Mouse (Mus musculus) liver, embryonic 15.5 days (tissue): ENCODE measurements around the gene Fgfr2. TPM values are rescaled to one million over a fixed set of nuclear protein-coding genes. Genes with fewer than 3 reads are reported as not detected.
A peak's percentile ranks its signal among the peaks of the same experiment; 100 is the strongest.
"Not testable (repeated sequence)": the region's sequence is repeated elsewhere in the genome, so short reads cannot be mapped to it uniquely, and the experiment has no call there.

Source experiments
- ATAC-seq: fragments of 200-750 bp; cut with Nextera tagmentation; 2 replicates; pipeline ENCODE4 v1.8.0; 2017; ENCODE audit warnings: moderate number of reproducible peaks, mild to moderate bottlenecking, moderate library complexity; ENCODE audit not compliant: insufficient read depth
- H3K27ac ChIP-seq: fragments of 300-500 bp; sonication (generic); replicated peaks from 2 replicates; pipeline ENCODE4 v1.5.1; 2015; ENCODE audit warnings: mild to moderate bottlenecking, inconsistent platforms
- H3K27me3 ChIP-seq: fragments of 300-500 bp; sonication (generic); 2 replicates; pipeline ENCODE4 v1.6.1; 2015; ENCODE audit warnings: mild to moderate bottlenecking, inconsistent platforms
- H3K36me3 ChIP-seq: fragments of 300-500 bp; sonication (generic); replicated peaks from 2 replicates; pipeline ENCODE4 v1.6.1; 2015; ENCODE audit warnings: moderate library complexity, mild to moderate bottlenecking, inconsistent platforms
- H3K4me1 ChIP-seq: fragments of 300-500 bp; sonication (generic); replicated peaks from 2 replicates; pipeline ENCODE4 v1.6.1; 2015; ENCODE audit warnings: inconsistent platforms
- H3K4me2 ChIP-seq: fragments of 300-500 bp; sonication (generic); 2 replicates; pipeline ENCODE4 v1.6.1; 2015; ENCODE audit warnings: moderate library complexity, mild to moderate bottlenecking, inconsistent platforms
- H3K4me3 ChIP-seq: fragments of 300-500 bp; sonication (generic); replicated peaks from 2 replicates; pipeline ENCODE4 v1.5.1; 2015; ENCODE audit warnings: mild to moderate bottlenecking, inconsistent platforms
- H3K9ac ChIP-seq: fragments of 300-500 bp; sonication (generic); 2 replicates; pipeline ENCODE4 v1.6.1; 2015; ENCODE audit warnings: moderate library complexity, mild to moderate bottlenecking, inconsistent platforms
- H3K9me3 ChIP-seq: fragments of 300-500 bp; sonication (generic); replicated peaks from 2 replicates; pipeline ENCODE4 v1.6.1; 2016; ENCODE audit warnings: inconsistent platforms
- WGBS: fragments of 180-500 bp; shearing (Covaris S2); methylation state at CpG from one replicate; pipeline ENCODE4 v1.1.7; 2015; ENCODE audit warnings: mixed read lengths; ENCODE audit not compliant: insufficient replicate concordance; 5-methylcytosine and 5-hydroxymethylcytosine counted together
- polyA plus RNA-seq: library from polyadenylated mRNA; unstranded; fragments of >200 nt; fragmentation: Nextera tagmentation; extraction: Ambion mirVana; gene quantifications from 2 replicates; pipeline ENCODE4 v1.2.1, GENCODE M21; 2015

The Fgfr2 gene
- polyA plus RNA-seq, 1 experiment from 2014 or later, result 10.5 TPM

DNA sequence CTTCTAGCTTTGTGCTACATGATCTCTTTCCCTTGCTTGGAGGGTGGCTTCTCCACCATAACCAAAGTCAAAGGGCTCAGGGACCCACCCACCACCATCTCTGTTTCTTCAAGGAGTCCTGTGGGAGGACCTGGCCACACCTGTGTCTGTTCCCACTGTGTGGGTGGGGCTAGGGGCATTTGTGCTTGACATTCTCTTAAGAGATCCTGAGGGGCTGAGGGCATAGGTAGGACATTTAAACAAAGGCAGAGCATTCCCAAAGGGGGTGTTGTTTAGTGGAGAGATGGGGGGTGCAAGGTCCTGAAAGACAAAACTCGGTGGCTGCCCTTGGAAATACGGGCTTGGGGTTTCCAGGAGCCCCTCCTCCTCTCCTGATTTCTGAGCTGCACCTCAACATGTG lies 2522.6 kb downstream of the Fgfr2 start:
- 50% methylated on average over 2 of the region's 2 CpGs for WGBS
- no peaks in the 10 kb centered on the region for H3K36me3 ChIP-seq
- H3K4me3 ChIP-seq, result no peak overlapping the region
- H3K4me2 ChIP-seq, result no peak overlapping the region
- H3K27ac ChIP-seq, result no peak overlapping the region
- H3K9ac ChIP-seq, result no peak overlapping the region
- H3K27me3 ChIP-seq, result no peaks in the 10 kb centered on the region
- H3K9me3 ChIP-seq, result no peaks in the 10 kb centered on the region
- no peak for ATAC-seq
- no peaks in the 10 kb centered on the region for H3K4me1 ChIP-seq

DNA sequence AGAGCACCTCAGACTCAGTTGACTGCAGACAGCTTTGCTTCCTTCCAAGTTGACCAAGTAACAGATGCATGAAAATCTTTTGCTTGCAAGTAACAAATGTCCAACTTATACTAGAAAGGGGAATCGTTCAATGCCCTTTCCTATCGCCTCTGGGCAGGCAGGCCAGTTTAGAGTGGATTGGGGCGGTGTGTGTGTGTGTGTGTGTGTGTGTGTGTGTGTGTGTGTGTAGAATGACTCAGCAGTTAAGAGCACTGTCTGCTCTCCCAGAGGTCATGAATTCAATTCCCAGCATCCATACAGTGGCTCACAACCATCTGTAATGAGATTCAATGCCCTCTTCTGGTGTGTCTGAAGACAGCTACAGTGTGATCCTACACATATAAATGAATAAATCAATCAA lies 2523.1 kb downstream of the Fgfr2 start:
- Histone ChIP-seq H3K4me3 (no peak overlapping the region), H3K4me2 (no peak overlapping the region), H3K9ac (no peak overlapping the region), H3K27ac (no peak overlapping the region), H3K4me1 (no peaks in the 10 kb centered on the region), H3K27me3 (no peaks in the 10 kb centered on the region), H3K9me3 (no peaks in the 10 kb centered on the region), H3K36me3 (no peaks in the 10 kb centered on the region)
- no peak for ATAC-seq
- WGBS, result 32% methylated on average over 3 of the region's 3 CpGs

- 51% methylated on average over 6 of the region's 6 CpGs for WGBS
- no peak for ATAC-seq
- no peaks in the 10 kb centered on the region for H3K27me3 ChIP-seq
- no peak overlapping the region for H3K9ac ChIP-seq
- no peaks in the 10 kb centered on the region for H3K36me3 ChIP-seq
- H3K9me3 ChIP-seq, result no peaks in the 10 kb centered on the region
- no peak overlapping the region for H3K4me2 ChIP-seq
- H3K27ac ChIP-seq, result no peak overlapping the region
- H3K4me1 ChIP-seq, result no peaks in the 10 kb centered on the region
- no peak overlapping the region for H3K4me3 ChIP-seq
Measured at GRCm38 (mm10) chr7:130597546-130597945, 2525.6 kb downstream of the Fgfr2 start.

DNA sequence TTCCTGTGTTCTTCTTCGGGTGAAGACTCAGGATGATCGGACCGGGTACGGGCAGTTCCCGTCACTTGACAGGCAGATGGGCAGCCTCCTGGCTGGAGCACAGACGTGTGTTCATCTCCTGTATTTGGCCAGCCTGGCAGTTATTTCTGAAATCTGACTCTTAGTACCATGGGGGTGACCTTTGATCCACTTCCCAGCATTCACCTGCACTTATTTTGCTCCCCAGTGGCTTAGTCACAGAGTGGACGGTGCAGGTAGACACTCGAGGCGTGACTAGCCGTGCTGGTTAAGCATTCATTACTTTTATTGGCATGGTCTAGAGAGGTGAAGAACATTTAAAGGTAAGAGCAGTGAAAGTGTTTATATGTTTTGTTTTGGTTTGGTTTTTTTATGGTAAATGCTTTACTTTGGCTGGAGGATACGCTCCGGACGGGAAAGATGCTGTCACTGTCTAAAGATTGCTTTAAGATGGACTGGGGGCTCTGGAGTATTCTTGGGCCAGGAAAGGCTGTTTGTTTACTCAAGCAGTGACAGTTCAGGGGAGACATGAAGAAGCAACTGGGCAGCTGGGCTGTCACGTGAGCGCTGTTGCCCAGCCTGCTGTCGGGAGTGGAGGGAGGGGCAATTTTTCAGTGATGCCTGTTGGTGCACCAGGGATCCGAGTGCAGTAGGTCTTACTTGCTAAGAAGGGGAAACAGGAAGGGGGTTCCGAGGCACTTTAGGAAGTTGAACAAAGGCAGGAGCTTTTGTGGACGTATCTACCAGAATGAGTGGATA lies 2526.9 kb downstream of the Fgfr2 start:
- peak; percentile 26 for ATAC-seq
- H3K9me3 ChIP-seq, H3K4me3 ChIP-seq, H3K36me3 ChIP-seq, H3K9ac ChIP-seq, H3K4me1 ChIP-seq, H3K4me2 ChIP-seq, H3K27ac ChIP-seq, H3K27me3 ChIP-seq: not testable (repeated sequence)
- WGBS, result 39% methylated on average over 9 of the region's 19 CpGs

DNA sequence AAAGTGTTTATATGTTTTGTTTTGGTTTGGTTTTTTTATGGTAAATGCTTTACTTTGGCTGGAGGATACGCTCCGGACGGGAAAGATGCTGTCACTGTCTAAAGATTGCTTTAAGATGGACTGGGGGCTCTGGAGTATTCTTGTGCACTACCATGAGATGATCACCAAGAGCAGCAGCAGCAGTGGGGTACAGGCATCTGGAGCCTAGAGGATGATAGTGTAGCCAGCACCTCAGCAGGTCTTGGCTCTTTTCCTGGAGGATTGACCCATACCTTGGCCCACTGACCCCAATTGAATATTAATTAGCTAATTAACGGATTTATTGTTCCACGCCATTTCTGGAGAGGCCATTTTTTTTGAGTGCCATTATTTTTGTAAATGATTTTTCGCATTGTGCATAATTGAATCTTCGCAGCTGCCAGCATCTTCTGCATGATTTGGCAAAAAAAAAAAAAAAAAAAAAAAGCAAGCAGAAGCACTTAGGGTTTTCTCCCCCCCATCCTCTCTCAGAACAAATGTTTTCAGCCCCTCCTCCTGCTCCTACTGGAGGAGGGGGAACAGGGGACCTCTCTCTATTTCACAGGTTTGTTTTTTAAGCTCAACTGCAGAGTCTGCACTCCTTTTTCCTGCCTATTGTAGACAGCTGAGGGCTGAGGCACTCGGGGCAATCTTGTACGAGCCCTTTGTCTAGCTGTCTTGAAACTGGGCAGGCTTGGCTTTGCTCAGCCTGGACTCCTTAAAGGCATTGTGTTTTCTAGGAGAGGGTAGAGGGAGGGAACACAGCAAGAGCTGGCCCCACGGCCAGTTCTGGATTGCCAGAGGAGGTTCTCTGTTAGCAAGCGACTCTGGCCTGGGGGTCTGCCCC lies 2529.5 kb downstream of the Fgfr2 start:
- not testable (repeated sequence) for ATAC-seq, H3K9ac ChIP-seq, H3K4me2 ChIP-seq, H3K27me3 ChIP-seq, H3K9me3 ChIP-seq, H3K27ac ChIP-seq, H3K36me3 ChIP-seq, H3K4me3 ChIP-seq, H3K4me1 ChIP-seq
- WGBS, result 64% methylated on average over 8 of the region's 11 CpGs

DNA sequence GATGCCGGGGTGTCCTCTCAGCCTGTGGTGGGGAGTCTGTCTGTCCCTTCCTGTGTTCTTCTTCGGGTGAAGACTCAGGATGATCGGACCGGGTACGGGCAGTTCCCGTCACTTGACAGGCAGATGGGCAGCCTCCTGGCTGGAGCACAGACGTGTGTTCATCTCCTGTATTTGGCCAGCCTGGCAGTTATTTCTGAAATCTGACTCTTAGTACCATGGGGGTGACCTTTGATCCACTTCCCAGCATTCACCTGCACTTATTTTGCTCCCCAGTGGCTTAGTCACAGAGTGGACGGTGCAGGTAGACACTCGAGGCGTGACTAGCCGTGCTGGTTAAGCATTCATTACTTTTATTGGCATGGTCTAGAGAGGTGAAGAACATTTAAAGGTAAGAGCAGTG lies 2530.2 kb downstream of the Fgfr2 start:
- H3K4me1 ChIP-seq, H3K27me3 ChIP-seq, H3K4me2 ChIP-seq, H3K4me3 ChIP-seq, H3K9ac ChIP-seq, H3K36me3 ChIP-seq, H3K27ac ChIP-seq, H3K9me3 ChIP-seq: not testable (repeated sequence)
- WGBS, result no CpG with 5 or more reads among the region's 11 CpGs
- ATAC-seq, result peak; percentile 24; the same call in 1 of the 2 replicates

DNA sequence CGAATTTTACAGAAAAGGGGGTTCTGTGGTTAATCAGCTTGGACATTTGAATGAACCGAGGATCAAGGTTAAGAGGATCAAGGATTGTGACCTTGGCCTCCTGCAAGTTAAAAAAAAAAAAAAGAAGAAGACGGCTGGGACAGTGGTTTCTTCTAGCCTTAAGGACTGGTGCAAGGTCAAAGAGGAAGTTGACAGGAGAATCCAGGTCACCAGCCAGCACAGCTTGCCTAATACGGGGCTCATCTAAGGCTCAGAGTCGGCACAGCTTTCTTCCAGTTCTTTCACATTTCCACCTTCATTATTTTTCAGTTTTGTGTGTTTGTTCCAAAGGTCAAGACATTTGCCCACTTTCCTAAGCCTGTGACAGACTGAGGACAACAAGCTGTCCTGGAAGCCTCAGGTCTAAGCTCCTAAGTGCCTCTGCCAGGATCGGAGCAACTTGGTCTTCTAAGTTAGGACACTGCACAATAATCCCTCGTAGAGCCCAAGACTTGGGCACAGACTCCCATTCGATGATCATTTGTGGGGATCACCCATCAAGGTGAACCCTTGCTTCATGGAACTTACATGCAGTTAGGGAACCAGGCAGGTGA lies 2532.2 kb downstream of the Fgfr2 start:
- 42% methylated on average over 8 of the region's 8 CpGs for WGBS
- ATAC-seq, result no peak
- Histone ChIP-seq H3K9ac (no peak overlapping the region), H3K4me1 (peaks cover 3% of the 10 kb centered on the region; the same call in 1 of the 2 replicates), H3K4me3 (no peak overlapping the region), H3K36me3 (no peaks in the 10 kb centered on the region), H3K9me3 (no peaks in the 10 kb centered on the region), H3K27ac (no peak overlapping the region), H3K4me2 (no peak overlapping the region), H3K27me3 (no peaks in the 10 kb centered on the region)

DNA sequence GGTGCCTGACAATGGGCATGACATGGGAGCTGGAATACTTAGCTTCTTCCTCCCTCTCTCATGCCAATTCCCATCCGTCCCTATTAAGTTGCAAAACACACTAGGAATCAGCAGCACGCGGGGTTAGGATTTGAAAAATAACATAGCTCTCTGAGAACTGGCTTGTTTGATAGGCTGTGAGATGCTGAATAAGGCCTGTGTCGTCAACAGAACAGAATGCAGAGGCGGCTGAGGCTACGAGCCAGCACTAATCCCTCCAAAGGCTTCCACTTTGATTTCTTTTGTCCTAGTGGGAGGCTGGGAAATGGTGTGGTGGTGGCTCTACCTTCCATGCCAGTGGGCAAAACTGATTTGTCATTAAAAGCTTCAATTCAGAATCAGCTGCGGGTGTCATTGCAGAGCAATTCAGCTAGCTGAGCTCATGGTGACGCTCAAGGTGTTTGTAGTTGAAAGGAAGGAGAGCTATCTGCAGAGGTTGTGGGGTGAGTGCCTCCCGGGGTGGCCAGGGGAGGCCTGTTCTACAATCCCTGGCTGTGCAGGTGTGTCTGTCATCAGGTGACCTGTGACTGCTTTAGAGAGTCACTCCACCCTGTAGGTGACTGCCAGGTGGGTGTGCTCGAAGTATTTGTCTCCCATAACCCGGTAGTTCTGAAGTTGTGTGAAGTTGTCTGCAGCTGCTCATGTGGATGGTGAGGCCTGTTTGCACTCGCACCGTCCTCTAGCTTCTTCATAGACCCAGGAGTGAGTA lies 2532.9 kb downstream of the Fgfr2 start:
- Histone ChIP-seq H3K9me3 (no peaks in the 10 kb centered on the region), H3K36me3 (no peaks in the 10 kb centered on the region), H3K4me3 (no peak overlapping the region), H3K4me1 (peaks cover 3% of the 10 kb centered on the region; the same call in 1 of the 2 replicates), H3K27ac (no peak overlapping the region), H3K9ac (no peak overlapping the region), H3K27me3 (no peaks in the 10 kb centered on the region), H3K4me2 (no peak overlapping the region)
- 62% methylated on average over 13 of the region's 13 CpGs for WGBS
- ATAC-seq, result no peak

DNA sequence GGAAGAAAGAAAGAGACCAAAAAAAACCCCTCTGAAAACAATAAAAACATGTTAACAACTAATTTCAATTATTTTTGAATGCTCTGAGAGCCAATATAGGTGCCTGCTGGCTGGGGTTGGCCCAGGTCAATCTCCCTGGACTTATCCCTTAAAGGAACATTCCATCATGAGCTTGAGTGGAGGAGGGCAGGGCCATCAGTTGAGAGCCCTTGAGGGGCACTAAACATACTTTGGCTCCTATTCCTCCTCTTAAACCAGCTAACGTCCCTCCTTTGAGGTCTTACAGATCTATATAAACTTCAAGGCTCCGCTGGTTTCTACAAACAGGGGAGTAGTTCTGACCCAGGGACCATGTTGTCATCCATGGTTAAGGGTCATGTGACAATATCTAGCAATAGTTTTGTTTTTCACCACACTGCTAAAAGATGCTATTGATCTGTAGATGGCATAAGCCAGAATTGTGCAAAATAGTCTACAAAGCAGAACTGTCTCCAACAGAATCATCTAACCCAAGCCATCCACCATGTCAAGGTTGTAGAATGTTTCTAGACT lies 2536.6 kb downstream of the Fgfr2 start:
- Histone ChIP-seq H3K27ac (no peak overlapping the region), H3K4me1 (peaks cover 3% of the 10 kb centered on the region; the same call in 1 of the 2 replicates), H3K4me3 (no peak overlapping the region), H3K4me2 (no peak overlapping the region), H3K27me3 (no peaks in the 10 kb centered on the region), H3K9me3 (no peaks in the 10 kb centered on the region), H3K36me3 (no peaks in the 10 kb centered on the region), H3K9ac (no peak overlapping the region)
- no peak for ATAC-seq
- 54% methylated on average over 2 of the region's 2 CpGs for WGBS

GRCm38 (mm10) chr7:130578607-130579006 lies 2544.5 kb downstream of the Fgfr2 start:
- Histone ChIP-seq H3K4me2 (no peak overlapping the region), H3K4me1 (0 out of 2 replicates have a peak, but pooled peaks cover 3% of the 10 kb centered on the region), H3K9me3 (no peaks in the 10 kb centered on the region), H3K27me3 (no peaks in the 10 kb centered on the region), H3K4me3 (no peak overlapping the region), H3K36me3 (no peaks in the 10 kb centered on the region), H3K27ac (no peak overlapping the region), H3K9ac (no peak overlapping the region)
- ATAC-seq, result no peak
- 77% methylated on average over 5 of the region's 5 CpGs for WGBS
